19 mouse cellular contexts compared by ENCODE assay signal in the genomic region with DNA sequence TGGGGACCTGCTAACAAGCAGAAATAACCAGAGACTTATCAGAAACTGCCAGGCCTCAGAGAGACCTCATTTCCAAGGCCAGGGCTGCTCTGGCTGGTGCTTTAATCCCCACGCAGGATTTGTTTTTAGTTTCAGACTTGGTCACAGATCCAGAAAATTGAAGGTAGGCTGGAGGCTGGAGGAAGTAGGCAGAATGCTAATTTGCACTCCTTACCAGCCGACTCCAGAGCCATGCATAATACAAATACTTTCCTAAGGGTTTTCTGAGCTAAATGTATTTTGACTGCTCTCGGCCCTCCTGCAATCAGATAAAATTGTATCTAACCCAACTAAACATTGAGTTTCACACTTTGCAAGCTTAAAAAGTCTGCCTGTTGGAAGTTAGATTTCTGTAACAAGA.
A peak's percentile ranks its signal among the peaks of the same experiment; 100 is the strongest.
DNase-seq lines count a peak whose midpoint lies in the region; ATAC-seq lines count a peak whose summit lies in the region.
"Had no signal": no experiment of that assay in that cellular context is flagged by ENCODE, and none has a peak within 500 bp of the region (broad histone marks: within the 10 kb centered on the region; RNA-seq: fewer than 3 reads in every experiment).

No protein-coding gene starts in this region.

- 70% methylated on average over 3 of the region's 3 CpGs for WGBS in heart, embryonic 10.5 days
- 57% methylated on average over 3 of the region's 3 CpGs for WGBS in midbrain, embryonic 12.5 days
- WGBS in midbrain, embryonic 10.5 days = 72% methylated on average over 3 of the region's 3 CpGs
- 79% methylated on average over 3 of the region's 3 CpGs for WGBS in embryonic facial prominence, embryonic 10.5 days
- 31% methylated on average over 3 of the region's 3 CpGs for WGBS in midbrain, embryonic 15.5 days

- no peak overlapping the region for H3K4me3 ChIP-seq in heart, embryonic 10.5 days
- H3K4me3 ChIP-seq in midbrain, embryonic 12.5 days = no peak overlapping the region
- H3K4me3 ChIP-seq in midbrain, embryonic 10.5 days = no peak overlapping the region
- H3K4me3 ChIP-seq in embryonic facial prominence, embryonic 10.5 days = no peak overlapping the region
- no peak overlapping the region for H3K4me3 ChIP-seq in midbrain, embryonic 15.5 days
- H3K4me3 ChIP-seq: embryonic facial prominence, embryonic 15.5 days; intestine, embryonic 15.5 days; kidney, embryonic 15.5 days had no signal

- no peaks in the 10 kb centered on the region for H3K36me3 ChIP-seq in heart, embryonic 10.5 days
- no peaks in the 10 kb centered on the region for H3K36me3 ChIP-seq in midbrain, embryonic 12.5 days
- peaks cover 8% of the 10 kb centered on the region for H3K36me3 ChIP-seq in midbrain, embryonic 10.5 days
- peaks cover 3% of the 10 kb centered on the region for H3K36me3 ChIP-seq in embryonic facial prominence, embryonic 10.5 days (replicated peaks)
- no peaks in the 10 kb centered on the region for H3K36me3 ChIP-seq in midbrain, embryonic 15.5 days (replicated peaks)
- H3K36me3 ChIP-seq: embryonic facial prominence, embryonic 15.5 days; intestine, embryonic 15.5 days had no signal

- ATAC-seq in midbrain, embryonic 12.5 days (ENCODE audit: low FRiP score, low read depth) = no peak
- no peak for ATAC-seq in midbrain, embryonic 15.5 days (replicated peaks)
- ATAC-seq: activated CD4-positive, CD25-positive, alpha-beta regulatory T cell, adult 4 months; intestine, embryonic 15.5 days; liver, postnatal 0 days; Patski had no signal

- peaks cover 17% of the 10 kb centered on the region; the same call in 1 of the 2 replicates for H3K27me3 ChIP-seq in heart, embryonic 10.5 days (ENCODE audit: insufficient read depth, poor library complexity, severe bottlenecking)
- peaks cover 8% of the 10 kb centered on the region; the same call in 1 of the 2 replicates for H3K27me3 ChIP-seq in midbrain, embryonic 12.5 days
- H3K27me3 ChIP-seq in midbrain, embryonic 10.5 days (ENCODE audit: low read depth, poor library complexity, severe bottlenecking) = peaks cover 7% of the 10 kb centered on the region; the same call in 1 of the 2 replicates
- 0 out of 2 replicates have a peak, but pooled peaks cover 3% of the 10 kb centered on the region for H3K27me3 ChIP-seq in embryonic facial prominence, embryonic 10.5 days (replicated peaks; ENCODE audit: low read depth, poor library complexity, severe bottlenecking)
- no peaks in the 10 kb centered on the region for H3K27me3 ChIP-seq in midbrain, embryonic 15.5 days (replicated peaks)
- H3K27me3 ChIP-seq: embryonic facial prominence, embryonic 15.5 days; intestine, embryonic 15.5 days; kidney, embryonic 15.5 days; Patski had no signal

- peaks cover 48% of the 10 kb centered on the region for H3K4me1 ChIP-seq in heart, embryonic 10.5 days
- H3K4me1 ChIP-seq in midbrain, embryonic 12.5 days = peaks cover 64% of the 10 kb centered on the region
- H3K4me1 ChIP-seq in midbrain, embryonic 10.5 days = peaks cover 67% of the 10 kb centered on the region
- peaks cover 68% of the 10 kb centered on the region for H3K4me1 ChIP-seq in embryonic facial prominence, embryonic 10.5 days
- H3K4me1 ChIP-seq in midbrain, embryonic 15.5 days = peaks cover 77% of the 10 kb centered on the region
- H3K4me1 ChIP-seq: intestine, embryonic 15.5 days had no signal

- H3K9me3 ChIP-seq in heart, embryonic 10.5 days = no peaks in the 10 kb centered on the region
- no peaks in the 10 kb centered on the region for H3K9me3 ChIP-seq in midbrain, embryonic 12.5 days
- no peaks in the 10 kb centered on the region for H3K9me3 ChIP-seq in midbrain, embryonic 10.5 days (replicated peaks)
- H3K9me3 ChIP-seq in embryonic facial prominence, embryonic 10.5 days = no peaks in the 10 kb centered on the region
- H3K9me3 ChIP-seq in midbrain, embryonic 15.5 days = no peaks in the 10 kb centered on the region
- H3K9me3 ChIP-seq: embryonic facial prominence, embryonic 15.5 days; intestine, embryonic 15.5 days; kidney, embryonic 15.5 days had no signal

- H3K9ac ChIP-seq in midbrain, embryonic 12.5 days (replicated peaks) = no peak overlapping the region
- no peak overlapping the region for H3K9ac ChIP-seq in midbrain, embryonic 15.5 days
- H3K9ac ChIP-seq: embryonic facial prominence, embryonic 15.5 days; intestine, embryonic 15.5 days; kidney, embryonic 15.5 days; liver, postnatal 0 days had no signal

- peak; percentile 36 for DNase-seq in heart, embryonic 10.5 days (ENCODE audit: low spot score)
- no peak for DNase-seq in heart, postnatal 14 days
- no peak for DNase-seq in midbrain, embryonic 10.5 days (ENCODE audit: low spot score)
- DNase-seq in embryonic facial prominence, embryonic 10.5 days (ENCODE audit: low spot score) = no peak
- no peak for DNase-seq in cerebellum, postnatal 36 days
- DNase-seq in urinary bladder, postnatal 10 days (ENCODE audit: low spot score) = no peak
- DNase-seq: adrenal gland, postnatal 14 days; cerebellum, adult 18-20 months; gastrocnemius, postnatal 14 days; layer of hippocampus, postnatal 36 days; liver, postnatal 0 days; thymus, postnatal 36 days had no signal

- H3K4me2 ChIP-seq in midbrain, embryonic 12.5 days (replicated peaks) = no peak overlapping the region
- H3K4me2 ChIP-seq in midbrain, embryonic 15.5 days = no peak overlapping the region
- H3K4me2 ChIP-seq: embryonic facial prominence, embryonic 15.5 days; intestine, embryonic 15.5 days; kidney, embryonic 15.5 days had no signal

- no peak overlapping the region for H3K27ac ChIP-seq in heart, embryonic 10.5 days
- H3K27ac ChIP-seq in midbrain, embryonic 12.5 days (replicated peaks) = 0 out of 2 replicates have a peak overlapping the region, but pooled peaks have one; percentile 10
- no peak overlapping the region for H3K27ac ChIP-seq in midbrain, embryonic 10.5 days (replicated peaks)
- H3K27ac ChIP-seq in embryonic facial prominence, embryonic 10.5 days (replicated peaks) = peak overlapping the region; percentile 36; the same call in 1 of the 2 replicates
- H3K27ac ChIP-seq in midbrain, embryonic 15.5 days = peak overlapping the region; percentile 63
- H3K27ac ChIP-seq: embryonic facial prominence, embryonic 15.5 days; intestine, embryonic 15.5 days had no signal

- intact Hi-C loops in heart, postnatal 14 days (cut with DNase I) = no loop called here

Comparison
In these comparisons a context has a peak if more than half of its experiments do, and no peak if none do; other contexts are left out.
1. H3K27ac ChIP-seq: peak in midbrain, embryonic 12.5 days (single experiment), embryonic facial prominence, embryonic 10.5 days (single experiment) and midbrain, embryonic 15.5 days (single experiment); none in heart, embryonic 10.5 days (single experiment) and midbrain, embryonic 10.5 days (single experiment).